Mouse (Mus musculus): ENCODE data around the gene Rasgrp4.

Rasgrp4 gene

GRCm38 (mm10) chr7:29146625-29147367 is 12.1 kb downstream of the Rasgrp4 start:
- no peak for DNase-seq (ENCODE audit: low spot score)

GRCm38 (mm10) chr7:29148771-29149170 is 14.1 kb downstream of the Rasgrp4 start:
- DNase-seq (ENCODE audit: low spot score), result no peak

- no peak for DNase-seq (ENCODE audit: low spot score)
Observed at GRCm38 (mm10) chr7:29151486-29151885, 16.8 kb downstream of the Rasgrp4 start.

GRCm38 (mm10) chr7:29154018-29154720 is 19.5 kb downstream of the Rasgrp4 start:
- no peak for DNase-seq (ENCODE audit: low spot score)

DNA sequence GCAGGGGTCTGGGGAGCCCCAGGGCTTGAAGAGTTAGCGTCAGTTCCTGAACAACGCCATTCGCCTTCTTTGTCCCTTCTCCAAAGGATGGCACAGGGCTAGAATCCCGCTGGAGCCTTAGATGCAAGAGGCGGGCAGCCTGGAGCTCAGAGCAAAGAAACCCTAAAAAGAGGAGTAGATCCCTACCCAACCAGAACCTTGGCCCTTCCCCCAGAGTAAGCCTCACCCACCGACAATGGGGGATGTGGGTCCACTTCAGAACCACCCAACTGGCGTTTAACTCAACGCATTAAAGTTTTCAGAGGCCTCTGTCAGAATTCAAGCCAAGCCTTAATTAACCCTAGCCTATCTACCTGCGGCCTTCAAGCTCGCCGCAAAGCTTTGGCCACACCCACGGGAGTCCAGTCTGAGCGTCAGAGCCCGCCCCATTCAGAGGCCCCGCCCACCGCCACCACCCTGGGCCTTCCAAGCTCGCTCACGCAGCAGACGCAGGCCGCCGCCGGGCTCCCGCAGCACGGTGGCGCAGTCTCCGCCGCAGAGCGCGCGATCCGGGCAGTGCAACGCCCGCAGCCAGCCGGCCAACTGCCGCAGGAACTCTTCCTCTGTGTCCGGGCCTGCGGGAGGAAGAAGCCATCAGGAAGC is 20.7 kb downstream of the Rasgrp4 start:
- DNase-seq (ENCODE audit: low spot score), result peak; percentile 71

GRCm38 (mm10) chr7:29155838-29156782 is 21.5 kb downstream of the Rasgrp4 start, which contains the start of gene Fam98c:
Gene Fam98c (minus strand): TSS chr7:29156234.
- peak; percentile 53 for DNase-seq (ENCODE audit: low spot score)

DNA sequence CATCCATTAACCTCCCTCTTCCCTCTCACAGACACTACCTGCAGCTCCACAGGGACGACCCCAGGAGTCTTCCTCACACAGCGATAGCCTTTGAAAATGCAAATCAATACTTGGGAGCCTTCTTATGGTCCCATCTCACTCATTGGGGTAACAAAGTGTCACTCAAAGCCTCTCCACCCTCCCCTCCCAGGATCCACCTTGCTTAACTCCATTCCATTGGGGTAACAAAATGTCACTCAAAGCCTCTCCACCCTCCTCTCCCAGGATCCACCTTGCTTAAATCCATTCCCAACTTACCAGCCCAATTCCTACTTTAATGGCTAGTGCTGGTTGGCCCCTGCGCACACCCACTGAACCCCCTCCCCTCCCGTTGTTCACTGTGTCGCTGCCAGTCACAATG is 23.6 kb downstream of the Rasgrp4 start:
- no peak for DNase-seq (ENCODE audit: low spot score)

DNA sequence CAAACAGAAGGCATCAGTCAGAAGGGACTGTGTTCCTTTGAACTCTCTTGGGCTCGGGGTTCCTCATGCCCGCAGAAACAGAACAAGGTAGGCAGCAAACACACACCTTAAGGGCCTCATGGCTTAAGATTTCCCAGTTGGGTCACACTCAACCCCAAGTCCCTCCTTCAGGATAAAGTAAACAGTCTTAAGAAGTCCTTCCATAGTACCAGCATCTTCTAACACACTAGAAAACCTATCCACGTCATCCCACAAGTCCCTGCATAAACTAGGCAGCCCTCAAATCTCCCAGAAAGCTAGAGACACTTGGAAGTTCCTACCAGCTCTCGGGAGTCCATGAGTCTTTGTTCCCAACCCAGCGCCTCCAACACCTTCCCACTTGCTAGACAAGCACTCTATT is 27.6 kb downstream of the Rasgrp4 start:
- DNase-seq (ENCODE audit: low spot score), result no peak

DNA sequence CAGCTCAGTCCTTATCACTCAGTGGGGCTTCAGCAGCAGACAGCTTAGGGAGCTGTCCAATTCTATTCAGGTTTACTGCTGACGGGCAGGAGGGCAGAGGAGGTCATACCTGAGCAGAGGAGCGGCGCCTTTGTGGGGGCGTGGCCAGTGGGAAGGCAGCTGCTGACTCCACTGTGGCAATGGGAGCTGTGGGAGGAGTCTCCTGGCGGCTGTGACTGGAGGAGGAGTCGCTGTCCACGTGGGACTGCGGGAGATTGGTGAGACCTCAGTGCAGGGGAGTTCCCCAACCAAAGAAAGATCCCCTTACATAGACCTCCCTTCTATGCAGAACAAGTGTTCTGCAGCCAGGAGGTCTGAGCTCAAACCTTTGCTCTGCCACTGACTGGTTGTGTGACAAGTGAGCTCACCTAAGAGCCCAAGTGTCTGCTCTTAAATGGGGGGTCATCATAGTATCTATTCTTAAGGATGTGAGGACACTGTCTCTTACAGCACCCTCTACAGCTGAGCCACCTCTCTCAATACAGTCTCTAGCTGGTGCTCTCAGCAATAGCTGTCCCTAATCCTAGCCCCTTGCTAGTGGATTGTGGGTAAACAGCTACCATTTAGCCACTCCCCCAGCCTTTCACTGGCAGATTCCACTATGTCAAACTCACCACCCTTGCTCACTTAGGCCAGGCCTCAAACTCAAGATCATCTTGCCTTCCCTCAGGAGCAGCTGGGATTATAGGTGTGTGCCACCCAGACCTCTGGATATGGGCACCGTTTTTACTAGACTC is 28.3 kb downstream of the Rasgrp4 start:
- DNase-seq (ENCODE audit: low spot score), result no peak

DNA sequence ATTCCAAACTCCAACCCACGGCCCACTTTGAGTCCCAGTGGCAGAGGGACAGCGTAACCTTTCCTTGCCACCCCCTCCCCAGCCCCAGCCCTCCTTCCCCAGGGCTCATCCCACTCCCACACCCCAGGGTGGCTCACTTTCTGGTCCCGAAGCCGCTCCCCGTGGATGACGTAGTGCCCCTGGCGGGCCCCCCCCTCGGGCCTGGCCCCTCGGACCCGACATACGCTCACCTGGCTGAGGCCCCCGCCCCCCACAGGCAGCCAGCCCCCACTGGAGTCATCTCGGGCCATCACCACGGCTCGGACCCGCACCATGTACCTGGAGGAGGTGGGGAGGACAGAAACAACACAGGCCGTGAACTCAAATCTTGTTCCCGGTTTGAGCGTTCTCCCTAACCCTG is 33.0 kb downstream of the Rasgrp4 start:
- no peak for DNase-seq (ENCODE audit: low spot score)

- DNase-seq (ENCODE audit: low spot score), result no peak
Observed at GRCm38 (mm10) chr7:29168121-29168695, 33.6 kb downstream of the Rasgrp4 start.

DNA sequence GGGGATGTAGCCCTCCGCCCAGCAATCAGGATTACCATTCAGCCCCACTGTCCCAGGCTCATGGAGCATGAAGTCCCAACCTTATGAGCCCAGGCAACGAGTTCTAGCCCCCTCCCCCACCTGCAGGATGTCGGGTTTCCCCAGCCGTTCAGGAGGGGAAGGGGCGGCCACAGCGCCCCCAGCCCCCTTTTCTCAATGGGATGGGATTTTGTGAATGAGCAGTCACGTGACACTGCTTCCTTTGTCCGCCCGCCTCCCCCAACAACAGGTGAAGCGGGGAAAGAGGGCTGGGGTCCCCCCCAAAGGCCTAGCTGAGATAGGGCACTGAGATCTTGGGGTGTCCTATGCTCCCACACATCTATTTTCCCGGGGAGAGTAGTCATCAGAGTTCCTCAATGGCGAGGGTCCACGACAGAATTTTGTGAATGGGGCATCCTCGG is 34.2 kb downstream of the Rasgrp4 start:
- no peak for DNase-seq (ENCODE audit: low spot score)

- no peak for DNase-seq (ENCODE audit: low spot score)
Observed at GRCm38 (mm10) chr7:29169231-29170065, 34.8 kb downstream of the Rasgrp4 start.

DNA sequence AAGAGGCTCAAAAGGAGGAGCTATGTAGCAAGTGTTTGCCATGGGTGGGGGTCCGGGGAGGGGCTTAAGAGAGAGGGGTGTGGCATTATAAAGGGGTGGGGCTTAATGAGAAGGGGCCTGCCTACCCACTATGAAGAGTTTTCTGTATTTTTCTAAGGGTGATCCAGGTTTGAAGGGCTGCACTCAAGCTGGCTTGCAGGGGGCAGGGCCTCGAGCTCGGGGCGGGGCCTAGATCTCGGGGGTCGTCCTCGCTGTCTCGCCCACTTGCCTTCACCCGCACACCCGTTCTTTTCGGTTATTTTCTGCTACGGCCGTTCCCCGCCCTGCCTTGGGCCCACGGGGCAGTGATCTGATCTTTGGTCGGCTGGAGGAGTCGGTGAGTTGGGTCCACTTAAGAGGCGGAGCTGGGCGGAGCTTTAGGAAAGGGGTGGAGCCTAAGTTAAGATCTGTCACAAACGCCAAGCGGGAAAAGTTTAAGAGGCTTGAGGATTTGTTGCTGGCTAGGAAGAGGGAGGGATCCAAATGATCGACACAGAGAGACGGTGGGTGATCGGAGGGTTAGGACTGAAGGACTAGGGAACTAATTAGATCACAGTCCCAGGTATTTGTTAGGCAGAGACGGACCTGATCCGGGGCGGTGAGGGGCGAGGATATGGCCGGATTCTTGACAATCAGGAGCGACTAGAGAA is 35.6 kb downstream of the Rasgrp4 start, which contains the start of the genes Ggn and Spred3:
Gene Ggn, plus strand, starts transcription at position 145 of the 689 bp plus-strand sequence.
Gene Spred3, minus strand, starts transcription at position 346 of the 689 bp plus-strand sequence.
- DNase-seq (ENCODE audit: low spot score), result peak; percentile 38

DNA sequence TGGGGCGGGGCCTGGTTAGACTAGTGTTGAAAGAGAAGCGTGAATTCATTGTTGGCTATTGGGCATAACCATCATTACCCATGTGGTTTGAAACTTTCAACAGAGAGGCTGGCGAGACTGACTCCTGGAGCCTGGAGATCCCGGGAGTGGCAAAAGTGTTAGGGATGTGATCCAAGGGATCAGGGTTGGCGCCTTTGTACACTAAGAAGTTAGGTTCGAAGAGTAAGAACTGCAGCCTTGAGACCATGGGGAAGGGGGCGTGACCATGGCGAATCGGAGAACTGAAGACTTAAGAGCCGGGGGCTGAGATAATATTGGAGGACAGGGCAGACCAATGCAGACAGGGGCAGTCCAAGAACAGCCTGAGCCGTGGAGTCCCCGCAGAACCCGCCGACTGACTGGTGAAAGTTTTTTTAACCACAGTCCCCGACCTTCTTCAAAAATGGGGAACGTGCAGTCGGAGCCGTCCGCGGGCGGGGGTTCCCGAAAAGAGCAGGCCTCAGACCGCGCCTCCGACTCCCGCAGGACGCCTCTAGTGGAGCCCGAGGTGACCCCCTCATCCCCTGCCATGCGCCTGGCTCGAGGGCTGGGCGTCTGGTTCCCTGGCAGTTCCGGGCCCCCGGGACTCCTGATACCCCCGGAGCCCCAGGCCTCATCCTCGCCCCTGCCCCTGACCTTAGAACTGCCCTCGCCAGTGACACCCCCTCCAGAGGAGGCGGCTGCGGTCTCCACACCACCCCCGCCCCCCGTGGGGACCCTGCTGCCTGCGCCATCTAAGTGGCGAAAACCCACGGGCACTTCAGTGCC is 36.3 kb downstream of the Rasgrp4 start:
- DNase-seq (ENCODE audit: low spot score), result no peak

GRCm38 (mm10) chr7:29171562-29172097 is 37.0 kb downstream of the Rasgrp4 start:
- no peak for DNase-seq (ENCODE audit: low spot score)

DNA sequence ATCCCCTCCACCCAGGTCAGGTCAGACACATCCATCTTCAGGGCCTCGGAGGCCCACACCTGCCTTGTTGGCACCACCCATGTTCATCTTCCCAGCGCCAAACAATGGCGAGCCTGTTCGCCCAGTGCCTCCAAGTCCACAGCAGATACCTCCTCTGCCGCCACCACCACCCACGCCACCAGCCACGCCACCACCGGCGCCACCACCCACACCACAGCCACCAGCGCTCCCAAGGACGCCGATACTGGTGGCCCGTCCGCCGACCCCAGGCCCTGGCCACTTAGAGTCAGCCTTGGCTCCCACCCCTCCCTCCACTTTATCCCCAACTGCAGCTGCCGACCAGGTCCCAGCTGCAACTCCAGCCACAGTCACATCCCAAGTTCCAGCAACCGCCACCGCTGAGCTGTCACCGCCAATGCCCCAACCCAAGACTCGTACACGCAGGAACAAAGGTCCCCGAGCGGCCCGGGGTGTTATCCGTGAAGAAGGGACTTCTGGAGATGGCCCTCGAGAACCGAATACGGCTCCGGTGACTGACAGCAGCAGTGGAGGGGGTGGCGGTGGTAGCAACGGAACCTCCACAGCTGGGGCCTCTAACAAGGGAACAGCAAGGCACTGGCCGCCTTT is 37.9 kb downstream of the Rasgrp4 start:
- no peak for DNase-seq (ENCODE audit: low spot score)
